Mouse (Mus musculus) bone marrow macrophage, adult 2 months (primary cell): ENCODE results near the gene E330021D16Rik.

Source experiments
- CTCF ChIP-seq: IDR thresholded peaks from 2 replicates; pipeline ENCODE4 v1.5.1; 2012; ENCODE audit warnings: low read depth, mild to moderate bottlenecking, low read length, moderate library complexity
- POLR2A ChIP-seq: IDR thresholded peaks from 2 replicates; pipeline ENCODE4 v1.6.1; 2012; ENCODE audit warnings: mild to moderate bottlenecking, low read depth, low read length, borderline replicate concordance

GRCm38 (mm10) chr6:136424166-136424565 lies 8.8 kb upstream of the E330021D16Rik start:
- TF ChIP-seq CTCF = no peak
- no peak for TF ChIP-seq POLR2A
